Mouse (Mus musculus): ENCODE measurements at regions not wholly inside any gene's neighbourhood (a gene's known extent, or its start where the extent isn't known, plus 50 kb on each side); places are given as distances from the start of the nearest gene placed in this dataset.

DNA sequence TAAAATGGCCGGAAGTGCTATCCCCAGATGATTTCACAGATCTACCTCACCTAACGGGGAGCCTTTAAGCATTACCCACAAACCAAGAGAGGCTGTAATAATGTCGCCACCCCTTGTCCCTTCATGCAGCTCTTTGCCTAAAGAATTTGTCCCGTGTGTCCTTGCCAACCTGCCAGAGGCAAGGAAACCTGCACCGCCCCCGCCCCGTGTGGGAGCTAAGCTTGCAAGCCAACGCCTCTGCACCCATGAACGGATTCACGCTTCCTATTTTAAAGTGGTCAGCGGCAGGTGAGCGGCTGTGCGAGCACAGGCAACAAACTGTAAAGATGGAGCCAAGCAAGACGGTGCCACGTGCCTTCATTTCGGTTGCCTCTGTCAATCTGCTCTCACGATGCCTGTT, 63.1 kb downstream of the Gm11011 start:
- DNase-seq (ENCODE audit: low spot score) = no peak

DNA sequence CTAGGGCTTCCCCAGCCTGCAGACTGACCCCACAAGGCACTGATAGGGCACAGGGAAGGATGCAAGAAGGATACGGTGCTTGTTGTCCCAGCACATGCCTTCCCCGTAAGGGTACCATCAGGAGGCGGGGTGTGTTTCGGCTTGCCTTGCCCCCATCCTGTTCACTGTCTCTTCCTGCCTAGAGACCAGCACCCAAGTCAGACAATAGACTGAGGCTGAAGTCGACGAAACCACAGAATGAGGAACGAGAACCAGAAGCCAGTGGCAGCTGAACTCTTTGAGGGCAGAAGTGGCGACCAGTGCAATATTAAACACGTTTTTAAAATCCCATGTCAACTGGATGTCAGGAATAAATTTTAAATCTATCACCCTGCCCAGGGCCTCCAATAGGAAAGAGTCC, 67.6 kb downstream of the Gm11011 start:
- DNase-seq (ENCODE audit: low spot score) = no peak

DNA sequence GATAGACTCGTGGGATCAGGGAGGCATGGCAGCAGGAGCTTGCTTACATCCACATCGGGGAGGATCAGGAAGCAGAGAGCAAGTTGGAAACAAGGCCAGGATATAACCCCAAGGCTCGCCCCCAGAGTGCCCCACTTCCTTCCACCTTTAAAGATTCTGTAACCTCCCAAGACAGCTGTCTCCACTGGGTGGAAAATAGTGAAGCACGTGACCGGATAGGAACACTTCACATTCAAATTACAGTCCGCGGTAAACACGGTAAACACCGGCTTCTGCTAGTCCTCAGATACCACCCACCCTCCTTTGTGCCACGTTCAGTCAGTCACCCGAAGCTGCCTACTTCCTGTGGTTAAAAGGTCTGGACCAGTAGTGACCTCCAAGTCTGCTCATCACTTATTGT, 72.2 kb downstream of the Gm11011 start:
- no peak for DNase-seq (ENCODE audit: low spot score)

DNA sequence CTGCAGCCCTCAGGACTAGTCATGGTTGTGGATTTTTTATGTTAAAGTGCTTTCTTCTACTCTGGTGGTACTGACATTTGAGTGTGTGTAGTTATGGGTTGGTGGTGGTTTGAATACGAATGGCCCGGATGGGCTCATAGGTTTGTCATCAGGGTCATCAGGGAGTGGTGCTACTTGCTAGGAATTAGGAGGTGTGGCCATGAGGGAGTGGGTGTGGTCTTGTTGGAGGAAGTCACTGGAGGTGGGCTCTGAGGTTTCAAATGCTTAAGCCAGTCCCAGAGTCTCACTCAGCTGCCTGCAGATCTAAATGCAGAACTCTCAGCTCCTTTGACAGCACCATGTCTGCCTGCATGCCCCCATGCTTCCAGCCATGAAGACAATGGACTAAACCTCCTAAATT, 76.8 kb downstream of the Gm11011 start:
- DNase-seq (ENCODE audit: low spot score) = no peak

DNA sequence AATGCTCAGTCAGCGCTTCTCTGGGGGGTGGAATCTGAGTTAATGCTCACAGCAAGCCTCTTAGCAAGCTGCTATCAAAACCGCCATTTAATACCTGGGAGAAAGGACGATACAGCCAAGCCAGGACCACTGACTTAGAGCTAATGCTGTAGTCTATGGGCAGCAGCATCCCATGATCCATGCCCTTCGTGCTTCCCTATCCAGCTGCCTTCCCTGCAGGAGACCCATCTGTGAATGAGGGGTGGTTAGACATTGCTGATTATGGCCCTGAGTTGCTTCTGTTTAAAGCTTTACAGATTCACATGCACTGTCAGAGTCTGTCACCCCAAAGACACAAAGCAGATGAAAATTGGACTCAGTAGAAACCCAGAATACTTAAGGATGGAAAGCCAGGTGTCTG, 78.1 kb downstream of the Gm11011 start:
- no peak for DNase-seq (ENCODE audit: low spot score)

DNA sequence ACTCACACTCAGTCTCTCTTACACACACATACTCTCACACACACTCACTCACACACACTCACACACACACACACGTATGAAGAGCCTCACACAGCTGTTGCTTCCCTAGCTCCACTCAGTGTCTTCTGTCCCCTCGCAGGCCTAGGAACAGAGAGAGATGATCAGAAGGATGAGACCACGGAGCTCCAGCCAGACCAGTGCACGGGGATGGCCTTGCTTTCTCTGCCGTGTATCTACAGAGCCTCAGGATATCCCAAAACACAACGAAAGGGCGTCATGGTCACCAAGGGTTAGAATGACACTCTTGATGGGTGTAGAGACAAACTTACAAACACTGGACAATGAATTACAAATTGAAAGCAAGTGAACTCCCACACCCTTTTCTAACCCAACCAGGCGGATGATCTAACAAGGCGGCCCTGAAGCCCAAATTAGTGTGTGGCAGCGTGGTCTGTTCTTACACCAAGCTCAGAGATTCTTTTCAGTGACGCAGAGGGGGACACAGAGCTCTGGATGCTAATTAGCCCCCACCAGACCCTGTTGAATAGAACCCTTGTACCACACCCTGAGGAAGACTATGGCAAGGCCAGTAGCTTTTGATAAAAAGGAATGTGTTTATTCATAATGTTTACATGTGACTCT, 83.0 kb downstream of the Gm11011 start:
- no peak for DNase-seq (ENCODE audit: low spot score)

DNA sequence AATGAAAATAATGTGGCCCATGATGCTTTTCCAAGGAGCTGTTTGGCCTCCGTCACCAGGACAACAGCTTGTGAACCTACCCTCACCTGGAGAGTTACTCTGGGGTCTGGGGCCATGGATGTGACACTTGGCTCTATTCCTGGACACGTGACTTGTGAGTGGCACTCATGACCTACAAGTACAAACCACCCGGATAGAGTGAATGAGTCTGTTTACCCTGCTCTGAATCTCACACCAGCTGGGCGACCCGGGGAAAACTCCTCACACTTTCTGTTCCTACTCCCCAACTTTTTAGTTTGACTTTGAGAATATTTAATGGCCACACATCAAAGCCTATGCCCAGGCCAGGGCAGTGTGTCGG, 84.0 kb downstream of the Gm11011 start:
- DNase-seq (ENCODE audit: low spot score) = no peak

DNA sequence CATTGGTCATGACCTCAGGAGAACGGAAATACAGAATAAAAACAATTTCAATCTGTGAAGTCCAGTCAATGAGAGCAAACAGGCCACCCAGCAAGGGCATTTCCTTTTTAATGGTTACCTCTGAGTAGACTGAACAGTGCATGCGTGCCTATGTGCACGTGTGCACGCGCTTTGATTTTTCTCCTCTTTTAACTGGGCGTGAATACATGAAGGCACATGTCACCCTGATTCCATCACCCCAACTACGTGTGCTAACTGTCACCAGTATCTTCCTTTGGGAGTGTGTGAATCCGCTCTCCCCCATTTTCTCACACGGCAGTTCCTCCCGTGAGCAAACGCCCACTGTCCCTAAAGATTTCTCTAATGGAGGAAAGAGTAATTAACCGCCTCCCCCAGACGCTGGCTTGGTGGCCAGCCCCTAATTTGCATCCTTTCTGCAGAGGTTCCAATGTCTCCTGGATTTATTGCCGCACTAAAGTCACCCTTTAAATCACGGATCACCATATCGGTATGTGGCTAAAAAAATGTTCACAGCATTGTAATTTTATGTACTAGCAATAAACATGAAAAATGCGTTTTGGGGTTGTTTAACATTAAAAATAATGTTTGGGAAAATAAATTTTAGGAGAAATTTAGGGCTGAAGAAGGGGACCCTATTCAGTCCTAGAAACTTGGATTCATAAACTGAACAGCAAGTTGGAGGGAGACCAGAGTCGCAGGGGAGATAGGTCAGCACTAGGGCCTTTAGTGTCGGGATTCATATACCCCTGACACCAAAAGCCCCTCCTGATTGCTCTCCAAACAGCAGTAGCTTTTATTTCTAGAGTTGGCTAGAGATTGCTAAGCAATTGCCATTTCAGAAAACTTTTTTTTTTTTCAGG, 84.6 kb downstream of the Gm11011 start:
- DNase-seq (ENCODE audit: low spot score) = no peak

DNA sequence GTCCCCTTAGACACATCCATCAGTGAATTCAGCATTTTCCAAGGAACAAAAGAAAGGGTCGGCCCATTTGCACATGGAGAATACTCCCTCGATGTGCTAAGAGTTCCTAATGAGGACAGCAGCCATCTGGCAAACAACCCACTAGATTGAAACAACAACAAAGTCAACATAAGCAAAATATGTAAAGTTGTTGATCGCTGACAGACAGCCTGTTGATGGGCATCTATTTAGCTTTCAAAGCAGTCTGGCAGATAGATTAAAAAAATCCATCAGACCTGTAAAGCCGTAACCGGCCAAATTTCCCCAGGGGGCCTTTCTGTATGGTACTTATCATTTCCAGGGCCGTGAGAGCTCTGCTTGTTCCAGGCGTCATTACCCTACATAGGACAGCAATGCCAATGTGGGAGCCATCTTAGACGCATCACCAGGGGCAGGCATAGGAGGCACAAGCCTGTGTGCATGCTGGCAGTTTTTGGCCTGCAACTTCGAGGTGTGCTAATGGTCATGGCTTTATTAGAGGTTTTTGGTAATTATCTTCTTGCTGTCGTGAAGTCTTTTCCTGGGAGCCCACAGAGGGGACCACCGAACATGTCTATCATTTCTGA, 85.7 kb downstream of the Gm11011 start:
- no peak for DNase-seq (ENCODE audit: low spot score)

DNA sequence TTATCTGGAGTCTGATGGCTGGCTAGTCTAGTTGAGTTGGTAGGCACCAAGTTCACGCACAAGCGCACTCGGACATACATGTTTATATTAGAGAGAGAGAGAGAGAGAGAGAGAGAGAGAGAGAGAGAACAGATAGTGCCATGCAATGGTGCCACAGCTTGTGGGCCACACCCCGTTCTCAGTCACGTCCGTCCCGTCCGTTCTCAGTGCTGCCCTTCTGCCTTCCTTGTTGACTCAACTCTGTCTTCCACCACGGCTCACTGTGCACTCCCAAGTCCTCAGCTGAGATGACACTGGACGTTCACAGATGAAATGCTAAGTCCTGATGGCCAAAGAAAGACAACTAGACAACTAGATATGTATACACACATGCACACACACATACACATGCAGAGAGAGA, 92.2 kb downstream of the Gm11011 start:
- no peak for DNase-seq (ENCODE audit: low spot score)

DNA sequence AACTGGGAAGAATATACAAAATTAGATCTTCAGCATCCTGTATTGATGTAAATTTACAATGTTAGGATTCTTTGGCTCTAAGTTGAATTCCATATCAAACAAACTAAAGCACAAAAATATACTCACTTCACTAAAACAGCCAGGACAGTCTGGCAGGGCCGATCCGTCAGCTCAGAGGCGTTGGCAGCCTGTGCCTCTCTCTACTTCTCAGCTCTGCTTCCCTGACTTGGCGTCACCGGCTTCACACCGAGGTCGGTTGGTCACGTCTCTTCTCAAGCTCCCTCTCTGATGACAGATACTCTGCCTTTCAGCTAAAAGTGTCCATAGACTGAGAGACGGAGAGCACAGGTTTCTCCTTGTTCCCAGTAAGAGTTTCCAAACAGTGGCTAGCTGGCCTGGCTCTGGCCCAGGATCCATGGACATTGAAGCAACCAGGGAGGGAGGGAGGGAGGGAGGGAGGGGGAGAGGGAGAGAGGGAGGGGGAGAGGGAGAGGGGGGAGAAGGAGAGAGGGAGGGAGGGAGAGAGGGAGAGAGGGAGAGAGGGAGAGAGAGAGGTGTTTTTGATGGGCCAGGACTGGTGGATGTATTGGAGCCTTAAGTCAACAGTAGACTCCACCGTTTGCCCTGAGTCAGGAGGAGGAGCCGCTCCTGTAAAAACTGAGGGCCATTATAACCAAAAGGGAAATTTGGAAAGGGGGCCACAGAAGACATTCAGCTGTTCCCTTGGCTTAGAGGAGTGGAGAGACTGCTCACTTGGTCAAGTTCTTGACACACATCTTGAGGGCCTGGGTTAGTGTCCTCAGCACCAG, 92.8 kb downstream of the Gm11011 start:
- no peak for DNase-seq (ENCODE audit: low spot score)

DNA sequence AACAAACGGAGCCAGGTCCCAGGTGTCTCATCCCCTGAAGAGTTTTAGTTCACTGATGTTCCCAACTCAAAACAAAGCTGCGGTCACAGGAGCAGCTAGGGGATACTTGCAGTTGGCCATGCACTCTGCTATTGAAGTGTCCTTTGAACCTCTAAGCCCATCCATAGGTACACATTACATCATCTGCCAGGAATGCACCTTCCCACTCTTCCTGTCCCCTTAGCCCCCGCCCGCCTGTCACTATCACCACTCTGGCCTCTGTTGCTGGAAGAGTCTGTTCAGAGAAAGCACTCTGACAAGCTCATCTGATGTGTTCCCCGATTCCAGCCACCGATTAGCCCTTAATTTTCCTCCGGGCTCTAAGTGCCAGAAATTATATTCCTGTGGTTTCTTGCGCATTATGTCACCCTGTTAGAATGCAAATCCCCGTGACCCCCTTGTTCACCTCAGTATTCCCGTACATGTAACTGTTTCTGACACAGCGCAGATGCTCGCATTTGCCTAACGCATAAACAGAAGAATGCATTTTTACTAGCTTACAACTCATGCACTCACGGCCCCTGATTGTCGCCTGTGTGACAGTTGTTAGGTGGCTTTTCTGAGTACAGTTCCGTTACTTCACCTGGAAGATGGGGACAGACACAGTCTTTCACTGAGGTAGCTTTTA, 93.8 kb downstream of the Gm11011 start:
- no peak for DNase-seq (ENCODE audit: low spot score)

DNA sequence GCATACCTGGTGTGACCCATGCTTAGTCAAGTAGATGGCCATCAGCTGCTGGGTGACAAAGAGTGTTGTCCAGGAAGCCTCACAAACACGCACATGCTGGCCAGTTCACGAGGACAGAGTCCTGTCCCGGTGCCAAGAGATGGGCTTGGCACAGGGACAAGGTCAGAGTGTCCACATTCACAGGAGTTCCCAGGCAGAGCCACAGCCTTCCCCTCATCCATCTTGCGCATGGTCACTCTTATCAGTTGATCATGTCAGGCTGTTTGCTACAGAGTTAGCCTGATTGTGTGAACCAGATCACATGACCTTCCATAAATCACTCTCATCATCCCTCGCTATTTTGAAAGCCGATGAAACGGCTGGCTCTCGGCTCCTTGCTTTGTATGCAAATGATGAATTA, 103.6 kb downstream of the Gm11011 start:
- DNase-seq (ENCODE audit: low spot score) = peak; percentile 19

DNA sequence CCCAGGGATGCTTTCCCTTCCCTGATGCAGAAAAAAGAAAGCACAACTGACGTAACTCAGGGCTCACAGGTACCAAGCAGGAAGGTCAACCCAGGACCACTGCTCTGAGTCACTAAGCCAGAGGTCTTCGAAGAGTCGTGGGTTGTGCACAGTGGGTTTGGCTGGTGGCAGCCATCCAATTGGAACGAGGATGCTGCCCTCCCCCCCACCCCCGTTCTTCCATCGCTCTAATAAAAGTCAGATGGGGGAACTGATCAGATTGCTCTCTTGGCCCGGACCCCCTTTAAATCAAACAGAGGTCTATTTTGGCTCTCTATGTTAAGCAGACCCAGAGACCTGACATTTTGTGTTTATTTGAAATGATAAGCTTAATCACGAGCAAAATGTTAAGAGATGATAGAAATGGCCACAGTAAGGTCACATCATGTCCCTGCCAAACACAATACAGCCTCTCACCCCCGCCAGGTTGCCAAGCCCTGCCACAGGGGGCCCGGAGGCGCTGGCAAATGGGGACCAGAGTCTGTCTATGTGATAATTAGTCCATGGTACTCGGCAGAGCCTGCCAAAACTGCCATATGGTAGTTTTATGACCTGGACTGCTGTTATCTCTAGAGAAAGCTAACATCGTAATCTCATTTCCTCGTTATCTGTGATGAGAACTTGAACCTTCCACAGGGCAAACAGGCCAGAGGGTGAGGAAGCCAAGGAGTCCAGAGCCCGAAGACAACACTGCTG, 105.6 kb downstream of the Gm11011 start:
- DNase-seq (ENCODE audit: low spot score) = peak; percentile 8

DNA sequence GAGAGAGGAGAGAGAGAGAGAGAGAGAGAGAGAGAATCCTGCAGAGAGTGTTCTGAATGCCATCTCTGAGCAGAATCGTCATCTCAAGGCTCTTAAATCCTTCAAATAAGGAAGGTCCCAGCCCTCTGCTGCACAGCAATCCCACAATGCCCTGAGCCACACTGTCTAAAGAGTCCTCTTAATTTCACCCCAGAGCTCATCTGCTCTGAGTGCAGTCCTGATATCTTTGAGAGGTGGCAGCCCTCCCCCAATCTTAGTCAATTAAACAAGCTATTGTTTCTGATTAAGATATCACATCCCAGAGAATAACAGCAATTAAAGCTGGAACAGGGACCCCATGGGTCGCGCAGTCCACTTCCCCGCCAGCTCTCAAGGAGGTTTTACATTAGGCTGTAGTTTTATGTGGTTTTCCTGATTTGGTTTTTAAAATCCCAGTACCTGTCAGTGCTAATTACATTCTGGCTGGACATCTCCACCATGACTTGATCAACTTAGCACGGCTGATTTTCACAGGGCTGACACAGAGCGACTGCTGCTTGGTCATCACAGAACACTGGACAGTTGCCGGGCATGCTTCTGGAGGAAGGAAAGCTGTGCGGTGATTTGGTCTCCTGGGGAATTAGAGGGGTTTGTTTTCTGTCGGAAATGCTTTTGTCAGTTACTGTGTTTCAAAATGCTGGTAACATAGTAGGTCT, 113.0 kb downstream of the Gm11011 start:
- DNase-seq (ENCODE audit: low spot score) = no peak

DNA sequence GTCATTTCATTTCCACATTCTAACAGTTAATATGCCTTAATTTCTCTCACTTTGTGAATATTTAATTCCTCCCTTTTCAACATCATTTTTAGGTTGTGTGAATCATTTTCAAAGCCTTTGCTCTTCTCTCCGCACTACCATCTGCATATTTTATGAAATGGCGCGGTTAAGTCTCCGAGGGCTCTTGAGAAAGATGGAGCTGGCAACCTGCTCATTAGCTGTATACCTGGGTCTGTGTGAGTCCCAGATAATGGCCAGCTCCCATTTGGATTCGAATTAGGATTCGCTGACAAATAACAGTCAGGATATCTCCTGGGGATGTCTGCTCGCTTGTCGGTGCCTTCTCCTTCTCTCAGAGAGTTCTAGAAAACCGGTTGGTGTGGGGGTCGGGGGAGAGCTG, 118.0 kb downstream of the Gm11011 start:
- no peak for DNase-seq (ENCODE audit: low spot score)

DNA sequence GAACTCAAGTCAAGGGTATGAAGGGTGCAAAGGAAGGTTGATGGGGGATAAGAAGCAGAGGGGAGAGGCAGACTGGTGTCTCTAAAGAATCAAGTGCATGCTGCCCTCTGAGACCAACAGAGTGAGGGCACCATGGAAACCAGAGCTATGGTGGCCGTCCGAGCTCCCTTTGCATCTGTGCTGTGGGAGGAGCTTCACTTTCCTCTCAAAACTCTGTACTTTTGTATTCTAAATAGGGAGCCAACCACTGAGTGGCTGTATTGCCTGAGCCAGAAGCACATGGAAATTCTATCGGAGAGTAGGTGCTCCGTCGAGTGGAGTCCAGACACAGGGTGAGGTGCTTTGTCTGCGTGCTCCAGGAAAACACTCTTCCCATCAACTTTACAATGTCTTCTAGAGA, 119.9 kb downstream of the Gm11011 start:
- no peak for DNase-seq (ENCODE audit: low spot score)

DNA sequence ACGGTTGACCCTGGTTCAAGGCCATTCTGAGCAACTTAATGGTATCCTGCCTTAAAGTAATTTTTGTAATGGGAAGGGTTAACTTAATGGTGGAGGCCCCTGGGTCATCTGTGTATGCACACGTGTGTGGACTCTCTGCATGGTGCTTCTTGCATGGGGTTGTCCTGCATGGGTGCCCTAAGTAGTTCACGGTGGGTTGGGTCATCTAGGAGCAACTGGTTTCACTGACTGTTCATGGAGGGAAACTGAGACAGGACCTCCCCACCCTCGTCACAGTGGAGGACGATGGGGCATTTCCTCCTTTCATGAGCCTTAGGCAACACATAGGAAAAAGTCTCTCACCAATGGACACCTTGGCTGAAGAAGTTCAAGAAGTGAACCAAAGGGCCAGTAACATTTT, 123.4 kb downstream of the Gm11011 start:
- DNase-seq (ENCODE audit: low spot score) = no peak

DNA sequence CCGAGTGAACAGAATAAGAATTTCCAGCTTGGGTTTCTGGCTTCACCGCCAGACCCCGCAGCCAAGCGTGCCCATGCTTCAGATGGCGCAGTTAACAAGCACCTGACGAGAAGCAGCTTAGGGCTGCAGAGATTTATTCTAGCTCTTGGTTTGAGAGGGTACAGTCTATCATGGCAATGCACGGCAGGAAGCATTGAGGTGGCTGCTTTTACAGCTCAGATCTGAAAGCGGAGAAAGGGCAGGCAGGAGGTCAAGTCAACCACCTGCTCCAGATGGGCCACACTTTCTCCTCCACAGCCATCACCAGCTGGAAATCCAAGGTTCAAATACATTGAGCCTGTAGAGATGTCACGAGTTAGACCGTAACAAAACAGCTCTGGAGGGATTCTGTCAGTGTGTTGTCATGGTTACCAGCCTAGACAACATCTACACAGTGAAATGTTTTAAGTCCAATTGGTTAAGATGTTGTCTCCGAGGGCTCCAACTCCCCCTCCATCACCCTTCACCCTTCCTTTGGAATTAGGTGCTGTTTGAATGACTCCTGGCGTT, 126.0 kb downstream of the Gm11011 start:
- DNase-seq (ENCODE audit: low spot score) = no peak

DNA sequence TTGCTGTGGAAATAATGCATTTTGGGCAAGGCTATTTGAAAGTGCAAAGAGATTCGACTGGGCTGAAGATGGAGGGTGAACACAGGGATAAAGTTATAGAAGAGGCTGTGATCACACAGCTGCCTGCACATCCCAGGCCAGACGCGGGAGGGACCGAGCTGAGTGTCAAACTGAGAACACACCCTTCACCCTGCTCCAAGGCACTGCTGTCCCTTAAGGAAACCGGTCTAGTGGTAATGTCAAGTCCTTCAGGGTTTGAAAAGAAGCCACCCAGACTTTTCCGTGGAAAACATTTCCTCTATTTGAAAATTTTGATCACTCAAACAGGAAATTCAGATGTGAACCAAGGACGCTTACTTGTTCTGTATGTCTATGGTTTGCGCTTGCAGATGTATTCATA, 134.6 kb downstream of the Gm11011 start:
- no peak for DNase-seq (ENCODE audit: low spot score)

Data from testis, postnatal 14 days (tissue).